Mouse (Mus musculus) naive thymus-derived CD4-positive, alpha-beta T cell, adult 5 months (primary cell): Measurements from ENCODE around the gene Gm8978. TPM values are rescaled to one million over a fixed set of nuclear protein-coding genes. Genes with fewer than 3 reads are reported as not detected.

Source experiments
- polyA plus RNA-seq: library from polyadenylated mRNA; unstranded; fragments of 100-300 nt; shearing (Covaris generic); gene quantifications from one replicate; pipeline ENCODE4 v1.2.1, GENCODE M21; 2017

The Gm8978 gene
- not detected for polyA plus RNA-seq

GRCm38 (mm10) chr19:33625152-33625551 is at the start of gene Gm8978:
Gene Gm8978 (minus strand): TSS chr19:33625252.

Other genes starting within 250 kb of the Gm8978 start
- 1.9 TPM for gene Rnls, start 233.0 kb downstream of the Gm8978 start, polyA plus RNA-seq
- gene Lipo4, start 107.5 kb downstream of the Gm8978 start, polyA plus RNA-seq, result not detected
- gene Lipo2, start 126.1 kb upstream of the Gm8978 start, polyA plus RNA-seq, result not detected
- gene Lipo3, start 136.7 kb upstream of the Gm8978 start, polyA plus RNA-seq, result 6.4 TPM
- gene Lipo1, start 162.2 kb upstream of the Gm8978 start, polyA plus RNA-seq, result not detected